Mouse (Mus musculus): ENCODE measurements around the gene Bcl2. TPM values are rescaled to one million over a fixed set of nuclear protein-coding genes. Genes with fewer than 3 reads are reported as not detected.

Bcl2 gene
- polyA plus RNA-seq, 1 experiment from 2014 or later, result 19.2 TPM

DNA sequence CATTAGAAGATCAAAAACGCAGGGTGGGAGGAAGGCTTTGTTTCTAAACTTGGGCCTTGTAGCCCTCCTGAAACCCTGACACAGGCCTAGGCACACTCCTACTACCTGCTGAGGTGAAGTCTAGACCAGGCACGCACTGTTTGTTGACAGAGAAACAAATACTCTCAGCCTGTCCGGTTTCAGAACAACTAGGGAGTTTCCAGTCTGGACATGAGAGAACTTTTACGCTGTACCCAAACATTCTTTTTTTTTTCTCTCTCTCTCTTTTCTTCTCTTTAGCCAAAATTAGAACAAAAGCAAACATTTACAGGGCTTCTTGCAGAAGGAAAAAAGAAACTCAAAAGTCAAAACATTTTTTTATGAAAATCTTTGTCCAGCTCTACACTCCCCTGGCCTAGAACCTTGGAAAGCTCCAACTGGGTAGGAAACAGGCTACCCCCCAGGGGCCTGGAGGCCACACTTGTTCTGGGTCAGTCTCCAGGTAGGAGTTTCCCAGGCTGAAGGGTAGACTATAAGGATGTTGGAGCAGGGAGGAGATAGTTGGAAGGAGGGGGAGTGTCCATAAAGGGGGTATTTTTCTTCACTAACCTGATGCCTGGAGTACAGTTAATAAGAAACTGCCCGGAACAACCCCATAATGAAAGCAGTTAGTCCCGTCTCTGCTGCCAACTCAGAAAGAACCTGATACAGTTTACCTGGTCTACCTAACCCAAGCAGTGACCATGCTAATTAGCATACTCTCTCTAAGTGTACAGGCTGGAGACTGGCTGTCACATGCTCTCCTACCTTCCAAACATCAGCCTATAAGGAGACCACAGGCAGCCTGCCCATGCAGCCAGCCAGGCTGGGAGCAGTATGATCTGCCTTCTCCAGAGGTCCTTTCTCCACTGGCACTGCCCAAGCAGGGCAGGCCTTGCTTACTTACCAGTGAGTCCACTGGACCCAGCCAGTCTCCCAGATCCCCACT lies 147.7 kb downstream of the Bcl2 start:
- Histone ChIP-seq H3K27me3 (ENCODE audit: control insufficient read depth, insufficient read depth, low read length) (no peaks in the 10 kb centered on the region), H3K4me3 (ENCODE audit: low read depth, low read length) (no peak overlapping the region), H3K4me1 (ENCODE audit: control insufficient read depth, insufficient read depth, low read length) (peaks cover 5% of the 10 kb centered on the region; the same call in 1 of the 2 replicates), H3K27ac (ENCODE audit: low read length) (no peak overlapping the region), H3K4me2 (replicated peaks; ENCODE audit: low read depth, low read length) (no peak overlapping the region), H3K9me3 (ENCODE audit: control insufficient read depth, low read depth, low read length) (no peaks in the 10 kb centered on the region), H3K9ac (replicated peaks; ENCODE audit: low read depth, low read length) (no peak overlapping the region), H3K36me3 (ENCODE audit: control insufficient read depth, insufficient read depth, low read length) (no peaks in the 10 kb centered on the region)
- ATAC-seq (ENCODE audit: insufficient number of reproducible peaks, insufficient read depth, low FRiP score, low read depth), result no peak
- 70% methylated on average over 6 of the region's 6 CpGs for WGBS

DNA sequence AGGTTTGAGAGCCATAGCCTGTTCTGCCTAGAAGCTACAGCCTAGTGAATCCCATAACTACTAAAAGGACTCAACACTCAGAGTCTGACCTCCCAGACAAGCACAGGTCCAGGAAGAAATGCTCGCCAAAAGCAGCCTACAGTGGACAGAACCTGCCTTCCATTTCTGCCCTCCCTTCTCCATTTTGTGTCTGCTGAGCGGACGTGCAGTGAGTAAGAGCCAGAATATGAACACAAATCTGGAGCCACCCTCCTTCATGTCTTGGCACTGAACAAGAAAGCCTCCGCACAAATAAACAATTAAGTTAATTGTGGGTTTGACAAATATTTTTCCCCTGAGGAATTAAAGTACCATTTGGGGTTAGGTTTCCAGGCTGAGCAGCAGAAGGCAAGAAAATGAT lies 148.8 kb downstream of the Bcl2 start:
- Histone ChIP-seq H3K36me3 (ENCODE audit: control insufficient read depth, insufficient read depth, low read length) (no peaks in the 10 kb centered on the region), H3K9me3 (ENCODE audit: control insufficient read depth, low read depth, low read length) (no peaks in the 10 kb centered on the region), H3K4me3 (ENCODE audit: low read depth, low read length) (no peak overlapping the region), H3K4me1 (ENCODE audit: control insufficient read depth, insufficient read depth, low read length) (peaks cover 5% of the 10 kb centered on the region; the same call in 1 of the 2 replicates), H3K4me2 (replicated peaks; ENCODE audit: low read depth, low read length) (no peak overlapping the region), H3K9ac (replicated peaks; ENCODE audit: low read depth, low read length) (no peak overlapping the region), H3K27me3 (ENCODE audit: control insufficient read depth, insufficient read depth, low read length) (no peaks in the 10 kb centered on the region), H3K27ac (ENCODE audit: low read length) (no peak overlapping the region)
- no peak for ATAC-seq (ENCODE audit: insufficient number of reproducible peaks, insufficient read depth, low FRiP score, low read depth)
- 86% methylated on average over 4 of the region's 4 CpGs for WGBS

DNA sequence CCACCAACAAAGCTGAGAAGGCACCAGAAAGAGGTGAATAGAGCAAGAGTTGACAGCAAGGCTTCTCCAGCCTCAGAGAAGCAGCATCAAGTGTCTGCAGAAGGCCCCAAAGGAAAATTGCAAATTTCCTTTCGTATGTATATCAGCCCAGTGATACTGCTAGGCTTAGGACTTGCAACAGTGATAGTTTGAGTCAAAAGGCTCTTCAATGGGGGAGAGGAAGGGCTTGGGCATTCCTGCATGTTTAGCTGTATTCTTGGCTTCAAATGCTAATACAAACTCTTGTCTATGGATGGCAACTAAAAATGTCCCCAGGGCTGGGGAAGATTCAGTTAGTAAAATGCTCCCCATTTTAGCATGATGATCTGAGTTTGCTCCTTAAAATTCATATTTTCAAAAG lies 149.6 kb downstream of the Bcl2 start:
- Histone ChIP-seq H3K4me3 (ENCODE audit: low read depth, low read length) (no peak overlapping the region), H3K9me3 (ENCODE audit: control insufficient read depth, low read depth, low read length) (no peaks in the 10 kb centered on the region), H3K9ac (replicated peaks; ENCODE audit: low read depth, low read length) (no peak overlapping the region), H3K36me3 (ENCODE audit: control insufficient read depth, insufficient read depth, low read length) (no peaks in the 10 kb centered on the region), H3K4me2 (replicated peaks; ENCODE audit: low read depth, low read length) (no peak overlapping the region), H3K27me3 (ENCODE audit: control insufficient read depth, insufficient read depth, low read length) (no peaks in the 10 kb centered on the region), H3K4me1 (ENCODE audit: control insufficient read depth, insufficient read depth, low read length) (peaks cover 5% of the 10 kb centered on the region; the same call in 1 of the 2 replicates), H3K27ac (ENCODE audit: low read length) (no peak overlapping the region)
- WGBS, result 83% methylated on average over 1 of the region's 1 CpGs
- ATAC-seq (ENCODE audit: insufficient number of reproducible peaks, insufficient read depth, low FRiP score, low read depth), result no peak

DNA sequence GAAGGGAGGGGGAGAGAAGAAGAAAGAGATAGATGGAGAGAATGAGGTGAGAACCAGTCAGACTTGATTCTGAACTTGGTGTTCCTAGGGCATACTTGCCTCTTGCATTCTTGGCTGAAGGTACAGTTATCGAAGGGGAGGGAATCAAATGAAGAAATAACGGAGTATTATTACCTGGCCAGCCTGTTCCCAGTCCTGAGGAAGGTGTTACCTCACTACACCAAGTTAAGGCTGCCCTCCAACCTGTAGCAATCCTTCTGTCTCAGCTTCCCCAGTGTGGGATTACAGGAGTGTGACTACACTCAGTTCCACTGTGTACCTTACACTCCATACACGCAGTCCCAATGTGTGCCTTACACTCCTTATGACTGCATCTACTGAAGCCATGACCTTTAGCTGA lies 151.3 kb downstream of the Bcl2 start:
- H3K4me1 ChIP-seq (ENCODE audit: control insufficient read depth, insufficient read depth, low read length), result peaks cover 2% of the 10 kb centered on the region; the same call in 1 of the 2 replicates
- no peak for ATAC-seq (ENCODE audit: insufficient number of reproducible peaks, insufficient read depth, low FRiP score, low read depth)

DNA sequence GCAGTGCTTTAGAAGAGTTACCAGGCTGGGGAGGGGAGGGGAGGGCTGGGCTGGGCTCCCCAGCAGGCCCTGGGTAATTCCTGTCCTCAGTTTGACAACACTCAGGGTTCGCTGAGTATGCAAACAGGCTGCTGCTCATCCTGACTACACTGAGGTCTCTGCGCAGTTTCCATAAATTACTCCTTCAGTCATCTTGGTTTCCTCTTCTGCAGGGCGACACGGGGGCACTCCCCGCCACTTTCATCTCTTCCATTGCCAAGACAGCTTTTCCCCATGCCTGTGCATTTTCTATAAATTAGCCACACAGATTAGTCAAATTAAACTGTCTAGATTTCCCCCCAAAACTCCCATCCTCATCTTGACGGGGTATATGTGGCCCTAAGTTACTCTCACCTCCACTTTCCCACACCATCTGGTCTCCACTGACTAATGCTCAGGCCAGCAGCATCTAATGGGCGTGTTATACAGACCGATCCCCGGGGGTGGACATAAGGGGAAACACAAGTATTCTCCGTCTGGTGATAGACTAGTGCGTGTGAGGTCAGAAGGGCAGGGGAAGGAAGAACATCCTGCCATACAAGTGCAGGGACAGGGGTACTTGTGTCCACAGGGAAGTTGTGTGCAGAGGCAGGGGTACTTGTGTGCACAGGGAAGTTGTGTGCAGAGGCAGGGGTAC lies 152.9 kb downstream of the Bcl2 start:
- no peaks in the 10 kb centered on the region for H3K27me3 ChIP-seq (ENCODE audit: control insufficient read depth, insufficient read depth, low read length)
- no peak overlapping the region for H3K27ac ChIP-seq (ENCODE audit: low read length)
- H3K4me1 ChIP-seq (ENCODE audit: control insufficient read depth, insufficient read depth, low read length), result no peaks in the 10 kb centered on the region; the same call in 1 of the 2 replicates
- H3K9ac ChIP-seq (replicated peaks; ENCODE audit: low read depth, low read length), result no peak overlapping the region
- 62% methylated on average over 11 of the region's 11 CpGs for WGBS
- no peaks in the 10 kb centered on the region for H3K9me3 ChIP-seq (ENCODE audit: control insufficient read depth, low read depth, low read length)
- H3K4me3 ChIP-seq (ENCODE audit: low read depth, low read length), result no peak overlapping the region
- H3K36me3 ChIP-seq (ENCODE audit: control insufficient read depth, insufficient read depth, low read length), result no peaks in the 10 kb centered on the region
- ATAC-seq (ENCODE audit: insufficient number of reproducible peaks, insufficient read depth, low FRiP score, low read depth), result no peak
- no peak overlapping the region for H3K4me2 ChIP-seq (replicated peaks; ENCODE audit: low read depth, low read length)

More for the DNA sequence above, 151.3 kb downstream of the Bcl2 start:
- Histone ChIP-seq H3K27me3 (ENCODE audit: control insufficient read depth, insufficient read depth, low read length) (no peaks in the 10 kb centered on the region), H3K4me2 (replicated peaks; ENCODE audit: low read depth, low read length) (no peak overlapping the region), H3K9me3 (ENCODE audit: control insufficient read depth, low read depth, low read length) (no peaks in the 10 kb centered on the region), H3K9ac (replicated peaks; ENCODE audit: low read depth, low read length) (no peak overlapping the region), H3K27ac (ENCODE audit: low read length) (no peak overlapping the region), H3K4me3 (ENCODE audit: low read depth, low read length) (no peak overlapping the region), H3K36me3 (ENCODE audit: control insufficient read depth, insufficient read depth, low read length) (no peaks in the 10 kb centered on the region)
- 87% methylated on average over 3 of the region's 3 CpGs for WGBS

DNA sequence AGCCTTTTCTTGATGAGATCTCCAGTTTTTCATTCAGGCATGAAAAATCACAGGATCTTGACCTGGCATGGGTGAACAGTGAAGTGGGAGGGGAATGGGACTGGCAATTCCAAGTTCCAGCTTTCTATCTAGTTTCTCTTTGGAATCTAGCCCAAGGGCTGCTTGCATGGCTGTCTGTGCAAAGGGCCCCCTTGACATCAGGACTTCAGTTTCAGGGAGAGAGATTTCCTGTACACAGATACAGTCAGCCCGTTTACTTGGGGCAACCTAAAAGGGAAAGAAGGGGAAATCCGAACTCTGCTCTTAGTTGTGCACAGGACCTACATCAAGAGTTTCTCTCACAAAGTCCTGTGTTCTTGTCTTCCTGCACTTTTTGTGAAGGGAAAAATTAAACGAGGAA lies 154.0 kb downstream of the Bcl2 start:
- WGBS, result 62% methylated on average over 3 of the region's 3 CpGs

DNA sequence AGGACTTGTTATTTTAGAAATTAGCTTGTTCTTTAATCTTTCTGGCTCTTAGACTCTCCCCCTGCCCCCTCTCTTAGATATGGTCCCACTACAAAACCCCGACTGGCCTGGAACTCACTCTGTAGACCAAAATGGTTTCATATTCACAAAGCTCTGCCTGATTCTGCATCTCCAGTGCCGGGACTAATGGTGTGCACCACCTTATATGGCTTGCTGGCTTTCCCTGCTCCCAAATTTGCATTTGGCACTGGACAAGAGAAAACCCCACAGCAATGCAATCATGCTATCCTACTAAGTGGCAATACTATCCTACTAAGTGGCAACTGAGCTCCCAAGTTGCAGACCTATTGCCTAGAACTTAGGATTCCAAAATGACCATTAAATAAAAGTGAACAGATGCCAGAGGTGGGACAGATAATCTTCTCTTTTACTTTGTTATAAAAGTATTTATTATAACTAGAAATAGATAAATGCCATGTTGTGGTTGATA lies 154.9 kb downstream of the Bcl2 start:
- H3K4me3 ChIP-seq (ENCODE audit: low read depth, low read length), result no peak overlapping the region
- WGBS, result 80% methylated on average over 2 of the region's 2 CpGs

More for the DNA sequence above, 154.0 kb downstream of the Bcl2 start:
- no peak overlapping the region for H3K4me2 ChIP-seq (replicated peaks; ENCODE audit: low read depth, low read length)
- H3K36me3 ChIP-seq (ENCODE audit: control insufficient read depth, insufficient read depth, low read length), result no peaks in the 10 kb centered on the region
- no peaks in the 10 kb centered on the region for H3K9me3 ChIP-seq (ENCODE audit: control insufficient read depth, low read depth, low read length)
- no peak overlapping the region for H3K9ac ChIP-seq (replicated peaks; ENCODE audit: low read depth, low read length)
- H3K4me1 ChIP-seq (ENCODE audit: control insufficient read depth, insufficient read depth, low read length), result no peaks in the 10 kb centered on the region; the same call in 1 of the 2 replicates
- ATAC-seq (ENCODE audit: insufficient number of reproducible peaks, insufficient read depth, low FRiP score, low read depth), result no peak
- H3K4me3 ChIP-seq (ENCODE audit: low read depth, low read length), result no peak overlapping the region
- H3K27me3 ChIP-seq (ENCODE audit: control insufficient read depth, insufficient read depth, low read length), result no peaks in the 10 kb centered on the region
- H3K27ac ChIP-seq (ENCODE audit: low read length), result no peak overlapping the region

DNA sequence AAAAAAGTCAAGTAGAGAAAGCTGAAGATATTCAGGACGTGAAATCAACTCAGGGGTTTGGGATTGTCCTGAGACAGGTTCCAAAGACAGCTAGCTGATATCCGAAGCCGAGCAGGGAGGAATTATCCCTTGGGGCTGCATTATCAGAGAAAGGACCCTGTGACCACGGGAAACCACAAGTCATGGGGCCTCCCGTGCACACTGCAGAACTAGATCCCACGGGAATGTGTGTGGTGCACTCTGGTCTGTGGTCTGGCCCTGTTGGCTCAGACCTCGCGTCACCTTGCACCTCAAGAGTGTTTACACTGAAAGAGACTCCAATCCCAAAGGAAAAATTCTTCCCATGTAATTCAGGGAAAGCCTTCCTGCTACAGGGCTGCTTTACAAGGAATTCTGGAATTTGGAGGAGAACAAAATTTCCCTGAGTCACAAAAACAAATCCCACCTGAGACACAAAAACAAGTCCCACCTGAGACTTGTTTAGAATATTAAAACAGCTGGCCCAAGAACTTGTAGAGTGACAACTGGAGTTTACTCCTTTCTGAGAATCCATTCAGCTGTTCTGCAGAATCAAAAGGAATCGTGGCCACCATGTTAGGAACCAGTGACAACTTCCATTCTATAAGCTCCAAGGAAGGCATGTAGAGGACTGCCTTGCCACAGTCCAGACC lies 158.4 kb downstream of the Bcl2 start:
- H3K27ac ChIP-seq (ENCODE audit: low read length), result no peak overlapping the region
- no peak overlapping the region for H3K4me2 ChIP-seq (replicated peaks; ENCODE audit: low read depth, low read length)
- 72% methylated on average over 9 of the region's 9 CpGs for WGBS
- H3K4me3 ChIP-seq (ENCODE audit: low read depth, low read length), result no peak overlapping the region
- H3K9me3 ChIP-seq (ENCODE audit: control insufficient read depth, low read depth, low read length), result no peaks in the 10 kb centered on the region
- no peaks in the 10 kb centered on the region for H3K36me3 ChIP-seq (ENCODE audit: control insufficient read depth, insufficient read depth, low read length)
- no peaks in the 10 kb centered on the region for H3K27me3 ChIP-seq (ENCODE audit: control insufficient read depth, insufficient read depth, low read length)
- peaks cover 23% of the 10 kb centered on the region for H3K4me1 ChIP-seq (ENCODE audit: control insufficient read depth, insufficient read depth, low read length)
- H3K9ac ChIP-seq (replicated peaks; ENCODE audit: low read depth, low read length), result no peak overlapping the region
- no peak for ATAC-seq (ENCODE audit: insufficient number of reproducible peaks, insufficient read depth, low FRiP score, low read depth)

More for the DNA sequence above, 154.9 kb downstream of the Bcl2 start:
- no peaks in the 10 kb centered on the region for H3K9me3 ChIP-seq (ENCODE audit: control insufficient read depth, low read depth, low read length)
- no peaks in the 10 kb centered on the region for H3K36me3 ChIP-seq (ENCODE audit: control insufficient read depth, insufficient read depth, low read length)
- H3K4me1 ChIP-seq (ENCODE audit: control insufficient read depth, insufficient read depth, low read length), result peaks cover 4% of the 10 kb centered on the region
- H3K9ac ChIP-seq (replicated peaks; ENCODE audit: low read depth, low read length), result no peak overlapping the region
- ATAC-seq (ENCODE audit: insufficient number of reproducible peaks, insufficient read depth, low FRiP score, low read depth), result no peak
- no peaks in the 10 kb centered on the region for H3K27me3 ChIP-seq (ENCODE audit: control insufficient read depth, insufficient read depth, low read length)
- no peak overlapping the region for H3K4me2 ChIP-seq (replicated peaks; ENCODE audit: low read depth, low read length)
- H3K27ac ChIP-seq (ENCODE audit: low read length), result no peak overlapping the region

Measured in stomach, embryonic 14.5 days (tissue).